21 mouse cellular contexts compared by ENCODE assay signal in genomic region chr8:120631441-120632375, GRCm38 (mm10). TPM values are rescaled to one million over a fixed set of nuclear protein-coding genes. Genes with fewer than 3 reads are reported as not detected.
DNase-seq lines count a peak whose midpoint lies in the region; TF ChIP-seq lines count a peak whose summit lies in the region.
"Had no signal": no experiment of that assay in that cellular context is flagged by ENCODE, and none has a peak within 500 bp of the region (broad histone marks: within the 10 kb centered on the region; RNA-seq: fewer than 3 reads in every experiment).

No protein-coding gene starts in this region.

- peaks cover 15% of the 10 kb centered on the region for H3K4me1 ChIP-seq in ES-Bruce4 (ENCODE audit: control insufficient read depth, insufficient read depth, low read length)

- H3K27me3 ChIP-seq in ES-Bruce4 (ENCODE audit: control insufficient read depth, insufficient read depth, low read length, poor library complexity, severe bottlenecking), result no peaks in the 10 kb centered on the region

- peak; percentile 26 for DNase-seq in adrenal gland, postnatal 10 days
- no peak for DNase-seq in adrenal gland, adult 18-20 months (ENCODE audit: low spot score in 2 of 2)
- DNase-seq in layer of hippocampus, adult 9-11 months, result peak; percentile 61
- no peak for DNase-seq in layer of hippocampus, adult 11-12 months (ENCODE audit: low spot score)
- DNase-seq in brain, adult 2 months (ENCODE audit: low read depth, low spot score), result peak; percentile 78
- DNase-seq in thymus, postnatal 10 days (ENCODE audit: low spot score in 2 of 2), result no peak
- DNase-seq in kidney, adult 18-20 months, result no peak
- DNase-seq: adrenal gland, adult 2 months; cerebellum, adult 11 months; cerebellum, postnatal 36 days; gastrocnemius, postnatal 25 days; kidney, adult 2 months; kidney, postnatal 14 days; layer of hippocampus, postnatal 36 days; lung, postnatal 36 days; right cerebral cortex, postnatal 4 days had no signal

- 0 out of 2 replicates have a peak overlapping the region, but pooled peaks have one; percentile 29 for H3K9ac ChIP-seq in ES-Bruce4 (ENCODE audit: low read depth, poor library complexity, severe bottlenecking)
- H3K9ac ChIP-seq: limb, embryonic 12.5 days; liver, embryonic 15.5 days; neural tube, embryonic 13.5 days had no signal

- no peak; the same call in 1 of the 2 replicates for TF ChIP-seq EP300 in ES-Bruce4 (IDR thresholded peaks at IDR 0.05; ENCODE audit: insufficient read depth, low read depth, low read length)

- peak overlapping the region; percentile 70 for H3K27ac ChIP-seq in ES-Bruce4 (ENCODE audit: insufficient read depth, low read length)
- H3K27ac ChIP-seq: limb, embryonic 12.5 days; liver, embryonic 15.5 days; neural tube, embryonic 13.5 days had no signal

- H3K36me3 ChIP-seq in ES-Bruce4 (ENCODE audit: control insufficient read depth, insufficient read depth, low read length, poor library complexity, severe bottlenecking), result no peaks in the 10 kb centered on the region
- H3K36me3 ChIP-seq: limb, embryonic 12.5 days; liver, embryonic 15.5 days; neural tube, embryonic 13.5 days had no signal

- no peaks in the 10 kb centered on the region for H3K9me3 ChIP-seq in ES-Bruce4 (replicated peaks; ENCODE audit: control insufficient read depth, insufficient read depth, low read length, poor library complexity, severe bottlenecking)
- H3K9me3 ChIP-seq: liver, embryonic 15.5 days; neural tube, embryonic 13.5 days had no signal

- TF ChIP-seq CTCF in ES-Bruce4 (IDR thresholded peaks at IDR 0.05; ENCODE audit: low read depth, low read length), result no peak

- no peak for TF ChIP-seq POLR2A in ES-Bruce4 (IDR thresholded peaks at IDR 0.05; ENCODE audit: insufficient read depth, low read length)

- H3K4me3 ChIP-seq in ES-Bruce4 (ENCODE audit: low read depth, low read length), result no peak overlapping the region
- H3K4me3 ChIP-seq: limb, embryonic 12.5 days; liver, embryonic 15.5 days; neural tube, embryonic 13.5 days had no signal

RNA-seq across cellular contexts. Expression of gene 1190005I06Rik, which starts 15.7 kb away (rescaled TPM):
- total RNA-seq in adrenal gland, postnatal 10 days (2021), result 10 to 100 TPM; 28.3 to 32.8 TPM
- 10 to 100 TPM; 12.3 to 21.3 TPM for total RNA-seq in adrenal gland, adult 18-20 months (2021)
- polyA plus RNA-seq in ES-Bruce4 (2011; ENCODE audit: insufficient read depth, insufficient read length, low read depth, missing spikeins), result 12.4 and 17.7 TPM in 2 replicates
- total RNA-seq: monocyte, adult 5-6 weeks had no signal

RNA-seq across cellular contexts. Expression of gene Gm27021, which starts 36.2 kb away (rescaled TPM):
- not detected for total RNA-seq in adrenal gland, postnatal 10 days (2021)
- total RNA-seq in adrenal gland, adult 18-20 months (2021), result not detected
- not detected in 2 replicates for polyA plus RNA-seq in ES-Bruce4 (2011; ENCODE audit: insufficient read depth, insufficient read length, low read depth, missing spikeins)
- total RNA-seq: adrenal gland, adult 2 months; gastrocnemius, postnatal 25 days; layer of hippocampus, postnatal 36 days; monocyte, adult 5-6 weeks had no signal
- polyA plus RNA-seq: kidney, adult 2 months had no signal

RNA-seq across cellular contexts. Expression of gene Cox4i1, which starts 36.3 kb away (rescaled TPM):
- total RNA-seq in adrenal gland, postnatal 10 days (2021), result 1,000 to 10,000 TPM; 2,747 to 2,903 TPM
- 1,000 to 10,000 TPM; 1,414 to 1,997 TPM for total RNA-seq in adrenal gland, adult 18-20 months (2021)
- 605 and 624 TPM in 2 replicates for polyA plus RNA-seq in ES-Bruce4 (2011; ENCODE audit: insufficient read depth, insufficient read length, low read depth, missing spikeins)

RNA-seq across cellular contexts. Expression of gene Emc8, which starts 36.7 kb away (rescaled TPM):
- total RNA-seq in adrenal gland, postnatal 10 days (2021), result 100 to 1,000 TPM; 113 to 117 TPM
- total RNA-seq in adrenal gland, adult 18-20 months (2021), result 100 to 1,000 TPM in 1 of 2 experiments, 10 to 100 TPM in 1; 87.1 to 118 TPM
- polyA plus RNA-seq in ES-Bruce4 (2011; ENCODE audit: insufficient read depth, insufficient read length, low read depth, missing spikeins), result 124 and 141 TPM in 2 replicates

RNA-seq across cellular contexts. Expression of gene Gins2, which starts 42.6 kb away (rescaled TPM):
- total RNA-seq in adrenal gland, postnatal 10 days (2021), result 10 to 100 TPM; 18.6 to 19.0 TPM
- total RNA-seq in adrenal gland, adult 18-20 months (2021), result 1 to 10 TPM; 4.6 to 5.0 TPM
- 51.3 and 52.0 TPM in 2 replicates for polyA plus RNA-seq in ES-Bruce4 (2011; ENCODE audit: insufficient read depth, insufficient read length, low read depth, missing spikeins)

Comparison
In these comparisons a context has a peak if more than half of its experiments do, and no peak if none do; other contexts are left out.
1. DNase-seq: peak in adrenal gland, postnatal 10 days (single experiment), layer of hippocampus, adult 9-11 months (single experiment) and brain, adult 2 months (single experiment); none in adrenal gland, adult 18-20 months (0 of 2), layer of hippocampus, adult 11-12 months (single experiment), thymus, postnatal 10 days (0 of 2) and kidney, adult 18-20 months (single experiment).